Mouse (Mus musculus): ENCODE results near the gene Xylt1. TPM values are rescaled to one million over a fixed set of nuclear protein-coding genes. Genes with fewer than 3 reads are reported as not detected.

The Xylt1 gene
- polyA plus RNA-seq, 1 experiment from 2014 or later, result 3.0 TPM

DNA sequence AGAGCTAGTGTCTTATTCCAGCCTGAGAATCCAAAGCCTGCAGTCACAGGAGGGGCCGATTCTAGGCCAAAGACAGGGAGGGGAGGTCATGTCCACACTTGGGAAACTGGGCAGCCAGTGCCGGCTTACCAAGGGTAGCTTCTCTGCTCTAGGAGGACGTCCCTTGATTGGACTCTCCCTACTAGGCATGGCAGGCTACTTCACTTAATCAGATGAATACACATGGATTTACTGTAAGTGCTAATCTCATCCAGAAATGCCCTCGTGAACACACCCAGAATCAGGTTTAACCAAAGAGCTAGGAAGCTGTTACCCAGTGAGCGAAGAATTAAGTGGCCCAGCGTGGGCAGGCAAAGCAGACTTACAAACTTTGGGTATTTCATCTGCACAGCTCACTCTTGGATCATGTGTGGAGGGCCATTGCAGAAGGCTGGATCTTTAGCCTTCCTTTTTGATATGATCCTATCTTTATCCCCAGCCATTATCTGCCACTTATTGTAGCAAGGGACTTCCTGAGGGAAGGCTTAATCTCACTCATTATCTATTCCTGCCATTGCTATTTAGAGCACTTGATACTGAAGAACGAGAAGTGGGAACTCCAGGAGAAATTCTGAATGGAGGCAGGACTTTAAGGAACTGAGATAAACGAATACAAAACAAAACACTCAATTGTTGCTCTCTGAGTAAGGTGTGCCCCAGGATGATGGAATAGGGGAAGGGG lies 28.6 kb downstream of the Xylt1 start:
- no peak overlapping the region for H3K4me3 ChIP-seq (replicated peaks; ENCODE audit: low read depth, low read length)
- ATAC-seq (ENCODE audit: low FRiP score, low TSS enrichment), result no peak
- H3K27me3 ChIP-seq (ENCODE audit: control insufficient read depth, insufficient read depth, low read length), result no peaks in the 10 kb centered on the region
- H3K9ac ChIP-seq (replicated peaks; ENCODE audit: low read length), result no peak overlapping the region
- H3K36me3 ChIP-seq (ENCODE audit: control insufficient read depth, insufficient read depth, low read length), result no peaks in the 10 kb centered on the region
- 88% methylated on average over 8 of the region's 8 CpGs for WGBS
- H3K27ac ChIP-seq (replicated peaks; ENCODE audit: low read depth, low read length), result no peak overlapping the region
- no peaks in the 10 kb centered on the region for H3K4me1 ChIP-seq (ENCODE audit: control insufficient read depth, insufficient read depth, low read length)
- no peak overlapping the region for H3K4me2 ChIP-seq (ENCODE audit: low read length)
- H3K9me3 ChIP-seq (ENCODE audit: control insufficient read depth, low read length), result no peaks in the 10 kb centered on the region
- no peak for DNase-seq

DNA sequence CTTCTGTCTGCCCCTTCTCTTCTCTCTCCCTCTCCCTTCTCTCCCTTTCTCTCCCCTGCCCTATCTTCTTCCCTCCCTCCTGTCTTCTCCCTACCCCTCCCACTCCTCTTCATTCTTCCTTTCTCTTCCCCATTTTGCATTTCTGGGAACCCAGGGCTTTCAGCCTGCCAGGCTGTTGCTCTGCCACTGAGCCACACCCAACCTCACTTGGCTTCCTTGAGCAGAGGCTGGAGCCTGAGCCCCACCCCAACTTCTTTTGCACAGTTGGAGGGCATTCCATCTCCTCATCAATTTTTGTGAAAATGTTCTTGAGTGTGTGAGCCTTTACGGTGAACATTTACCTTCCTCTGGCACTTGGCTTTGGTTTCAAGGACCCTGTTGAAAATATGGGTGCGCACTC lies 31.1 kb downstream of the Xylt1 start:
- H3K36me3 ChIP-seq (ENCODE audit: control insufficient read depth, insufficient read depth, low read length), result no peaks in the 10 kb centered on the region
- no peaks in the 10 kb centered on the region for H3K4me1 ChIP-seq (ENCODE audit: control insufficient read depth, insufficient read depth, low read length)
- no peak overlapping the region for H3K27ac ChIP-seq (replicated peaks; ENCODE audit: low read depth, low read length)
- DNase-seq (no peak), ATAC-seq (ENCODE audit: low FRiP score, low TSS enrichment) (no peak)
- 94% methylated on average over 2 of the region's 2 CpGs for WGBS
- H3K27me3 ChIP-seq (ENCODE audit: control insufficient read depth, insufficient read depth, low read length), result no peaks in the 10 kb centered on the region
- H3K9me3 ChIP-seq (ENCODE audit: control insufficient read depth, low read length), result no peaks in the 10 kb centered on the region
- H3K4me3 ChIP-seq (replicated peaks; ENCODE audit: low read depth, low read length), result no peak overlapping the region
- H3K4me2 ChIP-seq (ENCODE audit: low read length), result no peak overlapping the region
- H3K9ac ChIP-seq (replicated peaks; ENCODE audit: low read length), result no peak overlapping the region

DNA sequence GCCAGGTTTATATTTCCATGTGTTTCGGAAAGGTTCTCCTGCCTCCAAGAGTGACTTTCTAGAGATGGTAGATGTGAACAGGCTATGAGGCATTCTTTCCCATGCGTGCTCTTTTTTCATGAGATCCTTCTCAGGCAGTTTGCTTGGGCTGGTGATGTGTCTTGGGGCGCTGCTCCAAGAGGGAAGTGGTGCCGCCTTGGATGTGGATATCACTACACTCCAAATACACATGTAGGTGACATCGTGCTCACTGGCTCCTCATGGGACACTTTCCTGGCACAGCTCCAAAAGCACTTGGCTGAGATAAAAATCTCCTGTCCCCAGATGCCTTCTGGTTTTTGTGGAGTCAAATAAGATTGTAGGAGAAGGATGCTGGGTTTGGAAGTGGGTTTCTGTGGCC lies 31.6 kb downstream of the Xylt1 start:
- H3K27ac ChIP-seq (replicated peaks; ENCODE audit: low read depth, low read length), result no peak overlapping the region
- H3K4me2 ChIP-seq (ENCODE audit: low read length), result no peak overlapping the region
- no peaks in the 10 kb centered on the region for H3K9me3 ChIP-seq (ENCODE audit: control insufficient read depth, low read length)
- H3K9ac ChIP-seq (replicated peaks; ENCODE audit: low read length), result no peak overlapping the region
- 82% methylated on average over 5 of the region's 5 CpGs for WGBS
- ATAC-seq (ENCODE audit: low FRiP score, low TSS enrichment), result no peak
- H3K4me1 ChIP-seq (ENCODE audit: control insufficient read depth, insufficient read depth, low read length), result no peaks in the 10 kb centered on the region
- H3K4me3 ChIP-seq (replicated peaks; ENCODE audit: low read depth, low read length), result no peak overlapping the region
- no peaks in the 10 kb centered on the region for H3K27me3 ChIP-seq (ENCODE audit: control insufficient read depth, insufficient read depth, low read length)
- H3K36me3 ChIP-seq (ENCODE audit: control insufficient read depth, insufficient read depth, low read length), result no peaks in the 10 kb centered on the region
- peak; percentile 31 for DNase-seq

DNA sequence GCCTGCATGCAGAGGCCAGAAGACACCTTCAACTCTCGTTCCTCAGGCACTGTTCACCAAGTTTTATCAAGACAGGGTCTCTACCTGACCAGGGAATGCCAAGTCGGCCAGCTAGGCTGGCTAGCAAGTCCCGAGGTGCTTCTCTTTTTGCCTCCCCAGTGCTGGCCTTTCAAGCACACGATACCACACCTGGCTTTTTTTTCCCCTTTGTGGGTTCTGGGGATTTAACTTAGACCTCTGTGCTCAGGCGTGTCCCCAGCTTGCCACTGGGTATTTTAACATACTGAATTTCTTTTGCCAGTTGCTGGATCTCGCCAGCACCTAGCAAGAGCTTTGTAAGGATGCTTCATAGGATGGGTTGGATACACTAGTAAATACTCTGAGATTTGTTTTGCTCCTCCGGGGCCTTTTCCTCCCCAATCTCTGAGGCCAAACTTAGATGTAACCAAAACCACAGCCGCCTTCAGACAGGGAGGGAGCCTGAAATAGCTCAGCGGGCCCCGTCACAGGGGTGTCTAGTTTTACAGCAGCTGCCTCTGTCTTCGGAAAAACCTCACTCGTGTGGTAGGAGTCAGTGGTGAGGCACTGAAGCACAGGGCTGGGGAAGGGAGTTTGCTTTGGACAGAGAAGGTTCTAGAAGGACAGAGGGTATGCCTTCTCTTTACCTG lies 33.7 kb downstream of the Xylt1 start:
- Histone ChIP-seq H3K27me3 (ENCODE audit: control insufficient read depth, insufficient read depth, low read length) (no peaks in the 10 kb centered on the region), H3K9ac (replicated peaks; ENCODE audit: low read length) (no peak overlapping the region), H3K27ac (replicated peaks; ENCODE audit: low read depth, low read length) (no peak overlapping the region), H3K4me1 (ENCODE audit: control insufficient read depth, insufficient read depth, low read length) (no peaks in the 10 kb centered on the region), H3K36me3 (ENCODE audit: control insufficient read depth, insufficient read depth, low read length) (no peaks in the 10 kb centered on the region), H3K9me3 (ENCODE audit: control insufficient read depth, low read length) (no peaks in the 10 kb centered on the region), H3K4me3 (replicated peaks; ENCODE audit: low read depth, low read length) (no peak overlapping the region), H3K4me2 (ENCODE audit: low read length) (no peak overlapping the region)
- no peak for ATAC-seq (ENCODE audit: low FRiP score, low TSS enrichment)
- 90% methylated on average over 12 of the region's 12 CpGs for WGBS
- DNase-seq, result no peak

DNA sequence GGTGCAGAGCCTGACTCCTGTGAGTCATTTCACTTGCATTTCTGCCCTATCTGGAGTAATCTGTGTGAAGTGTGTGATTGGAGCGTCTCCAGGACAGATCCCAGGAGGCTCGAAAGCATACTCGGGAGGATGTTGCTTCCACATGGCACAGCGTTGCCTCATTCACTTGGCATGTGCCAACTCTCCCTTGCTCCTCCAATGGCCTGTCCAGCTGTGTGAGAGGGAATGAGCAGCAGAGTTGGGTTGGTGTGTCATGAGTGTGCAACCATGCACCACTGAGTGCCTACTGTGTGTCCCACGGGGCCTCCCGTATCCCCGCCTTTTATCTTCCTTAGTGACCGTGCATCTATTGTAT lies 34.2 kb downstream of the Xylt1 start:
- ATAC-seq (ENCODE audit: low FRiP score, low TSS enrichment) (no peak), DNase-seq (no peak)
- no peak overlapping the region for H3K9ac ChIP-seq (replicated peaks; ENCODE audit: low read length)
- no peaks in the 10 kb centered on the region for H3K9me3 ChIP-seq (ENCODE audit: control insufficient read depth, low read length)
- H3K4me3 ChIP-seq (replicated peaks; ENCODE audit: low read depth, low read length), result no peak overlapping the region
- no peaks in the 10 kb centered on the region for H3K36me3 ChIP-seq (ENCODE audit: control insufficient read depth, insufficient read depth, low read length)
- no peaks in the 10 kb centered on the region for H3K27me3 ChIP-seq (ENCODE audit: control insufficient read depth, insufficient read depth, low read length)
- 89% methylated on average over 8 of the region's 8 CpGs for WGBS
- no peak overlapping the region for H3K4me2 ChIP-seq (ENCODE audit: low read length)
- no peaks in the 10 kb centered on the region for H3K4me1 ChIP-seq (ENCODE audit: control insufficient read depth, insufficient read depth, low read length)
- H3K27ac ChIP-seq (replicated peaks; ENCODE audit: low read depth, low read length), result no peak overlapping the region

- WGBS, result 26% methylated on average over 5 of the region's 5 CpGs
- no peaks in the 10 kb centered on the region for H3K27me3 ChIP-seq (ENCODE audit: control insufficient read depth, insufficient read depth, low read length)
- no peak overlapping the region for H3K4me2 ChIP-seq (ENCODE audit: low read length)
- no peaks in the 10 kb centered on the region for H3K9me3 ChIP-seq (ENCODE audit: control insufficient read depth, low read length)
- H3K9ac ChIP-seq (replicated peaks; ENCODE audit: low read length), result no peak overlapping the region
- peaks cover 5% of the 10 kb centered on the region; the same call in 1 of the 2 replicates for H3K4me1 ChIP-seq (ENCODE audit: control insufficient read depth, insufficient read depth, low read length)
- ATAC-seq (ENCODE audit: low FRiP score, low TSS enrichment) (no peak), DNase-seq (peak; percentile 63)
- H3K27ac ChIP-seq (replicated peaks; ENCODE audit: low read depth, low read length), result no peak overlapping the region
- no peak overlapping the region for H3K4me3 ChIP-seq (replicated peaks; ENCODE audit: low read depth, low read length)
- no peaks in the 10 kb centered on the region for H3K36me3 ChIP-seq (ENCODE audit: control insufficient read depth, insufficient read depth, low read length)
Observed at GRCm38 (mm10) chr7:117419041-117419440, 38.3 kb downstream of the Xylt1 start.

DNA sequence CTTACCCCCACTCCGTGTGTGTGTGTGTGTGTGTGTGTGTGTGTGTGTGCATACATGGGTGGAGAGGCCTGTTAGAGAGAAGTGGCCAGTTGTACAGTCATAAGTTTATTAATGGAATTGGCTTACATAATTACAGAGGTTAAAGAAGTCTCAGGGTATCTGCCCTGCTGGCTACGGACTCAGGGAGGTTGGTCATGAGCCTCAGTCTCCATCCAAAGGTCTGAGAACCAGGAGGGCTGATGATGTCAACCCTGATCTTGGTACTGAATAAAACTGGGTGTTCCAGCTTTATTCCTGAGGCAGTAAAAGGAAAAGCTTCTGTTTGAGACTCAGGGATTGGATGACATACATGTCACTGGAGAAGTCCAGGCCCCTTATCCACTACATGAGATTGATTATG lies 39.1 kb downstream of the Xylt1 start:
- Histone ChIP-seq H3K4me3 (replicated peaks; ENCODE audit: low read depth, low read length) (no peak overlapping the region), H3K4me2 (ENCODE audit: low read length) (no peak overlapping the region), H3K4me1 (ENCODE audit: control insufficient read depth, insufficient read depth, low read length) (peaks cover 5% of the 10 kb centered on the region; the same call in 1 of the 2 replicates), H3K27ac (replicated peaks; ENCODE audit: low read depth, low read length) (no peak overlapping the region), H3K36me3 (ENCODE audit: control insufficient read depth, insufficient read depth, low read length) (no peaks in the 10 kb centered on the region), H3K27me3 (ENCODE audit: control insufficient read depth, insufficient read depth, low read length) (no peaks in the 10 kb centered on the region), H3K9me3 (ENCODE audit: control insufficient read depth, low read length) (no peaks in the 10 kb centered on the region), H3K9ac (replicated peaks; ENCODE audit: low read length) (no peak overlapping the region)
- ATAC-seq (ENCODE audit: low FRiP score, low TSS enrichment) (no peak), DNase-seq (no peak)
- 90% methylated on average over 2 of the region's 2 CpGs for WGBS

- Histone ChIP-seq H3K4me3 (replicated peaks; ENCODE audit: low read depth, low read length) (no peak overlapping the region), H3K4me1 (ENCODE audit: control insufficient read depth, insufficient read depth, low read length) (peaks cover 5% of the 10 kb centered on the region; the same call in 1 of the 2 replicates), H3K9me3 (ENCODE audit: control insufficient read depth, low read length) (no peaks in the 10 kb centered on the region), H3K9ac (replicated peaks; ENCODE audit: low read length) (no peak overlapping the region), H3K4me2 (ENCODE audit: low read length) (no peak overlapping the region), H3K36me3 (ENCODE audit: control insufficient read depth, insufficient read depth, low read length) (no peaks in the 10 kb centered on the region), H3K27me3 (ENCODE audit: control insufficient read depth, insufficient read depth, low read length) (no peaks in the 10 kb centered on the region), H3K27ac (replicated peaks; ENCODE audit: low read depth, low read length) (no peak overlapping the region)
- DNase-seq (no peak), ATAC-seq (ENCODE audit: low FRiP score, low TSS enrichment) (no peak)
Observed at GRCm38 (mm10) chr7:117420301-117420700, 39.5 kb downstream of the Xylt1 start.

Measured in midbrain, embryonic 14.5 days (tissue).